Mouse (Mus musculus): ENCODE results near the gene Slc18b1.

Slc18b1 gene

GRCm38 (mm10) chr10:23806201-23806600, 9.4 kb downstream of the Slc18b1 start:
- DNase-seq (ENCODE audit: low spot score in 2 of 2) = no peak

GRCm38 (mm10) chr10:23811635-23812437, 15.1 kb downstream of the Slc18b1 start:
- peak in 1 of 2 experiments; percentile 30 for DNase-seq (ENCODE audit: low spot score in 2 of 2)

- DNase-seq (ENCODE audit: low spot score in 2 of 2) = no peak
Measured at GRCm38 (mm10) chr10:23812438-23812759, 15.6 kb downstream of the Slc18b1 start.

- no peak for DNase-seq (ENCODE audit: low spot score in 2 of 2)
Measured at GRCm38 (mm10) chr10:23812852-23813766, 16.3 kb downstream of the Slc18b1 start.

GRCm38 (mm10) chr10:23815168-23815567, 18.4 kb downstream of the Slc18b1 start:
- peak in 1 of 2 experiments; percentile 56 for DNase-seq (ENCODE audit: low spot score in 2 of 2)

- no peak for DNase-seq (ENCODE audit: low spot score in 2 of 2)
Measured at GRCm38 (mm10) chr10:23816241-23816640, 19.5 kb downstream of the Slc18b1 start.

GRCm38 (mm10) chr10:23826516-23826915, 29.7 kb downstream of the Slc18b1 start:
- DNase-seq (ENCODE audit: low spot score in 2 of 2) = no peak

- DNase-seq (ENCODE audit: low spot score in 2 of 2) = no peak
Measured at GRCm38 (mm10) chr10:23836003-23836964, 39.5 kb downstream of the Slc18b1 start.

DNA sequence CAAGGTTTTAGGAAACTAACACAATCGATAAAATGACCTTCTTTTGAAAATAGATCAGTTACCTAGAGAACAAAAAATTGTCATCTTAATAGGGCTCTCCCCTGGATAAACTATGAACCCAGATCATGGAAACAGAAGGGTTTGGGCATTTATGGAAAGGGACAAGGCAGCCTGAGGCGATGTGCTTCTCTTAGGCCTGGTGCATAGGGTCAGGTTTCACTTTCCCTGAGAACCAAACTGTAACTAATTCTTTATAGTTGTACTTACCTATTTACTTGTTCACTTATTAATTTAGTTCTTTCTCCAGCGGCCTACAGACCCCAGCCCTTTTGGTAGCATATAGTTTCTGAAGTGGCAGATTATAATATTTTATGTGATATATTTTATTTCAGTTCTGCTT, 40.3 kb downstream of the Slc18b1 start:
- no peak for DNase-seq (ENCODE audit: low spot score in 2 of 2)

GRCm38 (mm10) chr10:23838910-23839309, 42.1 kb downstream of the Slc18b1 start:
- no peak for DNase-seq (ENCODE audit: low spot score in 2 of 2)

DNA sequence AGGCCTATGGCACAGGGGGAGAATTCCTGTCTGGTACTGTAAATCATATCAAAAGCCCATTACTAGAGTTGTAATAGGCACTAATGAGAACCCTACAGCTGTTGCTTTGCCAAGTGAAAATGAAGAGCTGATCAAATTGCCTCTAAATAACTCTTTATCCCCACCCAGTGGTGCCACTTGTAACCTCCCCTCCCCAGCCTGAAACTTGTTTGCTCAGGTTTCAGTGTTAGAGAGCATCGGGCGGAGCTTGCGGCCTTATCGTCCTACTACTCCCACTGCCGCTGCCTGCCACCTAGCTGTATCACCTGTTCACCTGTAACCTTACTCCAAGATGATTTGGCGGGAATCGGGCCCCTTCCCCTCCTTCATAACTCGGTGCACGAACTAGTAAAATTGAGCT, 42.6 kb downstream of the Slc18b1 start:
- DNase-seq (ENCODE audit: low spot score in 2 of 2) = peak in 1 of 2 experiments; percentile 32

GRCm38 (mm10) chr10:23840496-23840895, 43.7 kb downstream of the Slc18b1 start:
- DNase-seq (ENCODE audit: low spot score in 2 of 2) = no peak

DNA sequence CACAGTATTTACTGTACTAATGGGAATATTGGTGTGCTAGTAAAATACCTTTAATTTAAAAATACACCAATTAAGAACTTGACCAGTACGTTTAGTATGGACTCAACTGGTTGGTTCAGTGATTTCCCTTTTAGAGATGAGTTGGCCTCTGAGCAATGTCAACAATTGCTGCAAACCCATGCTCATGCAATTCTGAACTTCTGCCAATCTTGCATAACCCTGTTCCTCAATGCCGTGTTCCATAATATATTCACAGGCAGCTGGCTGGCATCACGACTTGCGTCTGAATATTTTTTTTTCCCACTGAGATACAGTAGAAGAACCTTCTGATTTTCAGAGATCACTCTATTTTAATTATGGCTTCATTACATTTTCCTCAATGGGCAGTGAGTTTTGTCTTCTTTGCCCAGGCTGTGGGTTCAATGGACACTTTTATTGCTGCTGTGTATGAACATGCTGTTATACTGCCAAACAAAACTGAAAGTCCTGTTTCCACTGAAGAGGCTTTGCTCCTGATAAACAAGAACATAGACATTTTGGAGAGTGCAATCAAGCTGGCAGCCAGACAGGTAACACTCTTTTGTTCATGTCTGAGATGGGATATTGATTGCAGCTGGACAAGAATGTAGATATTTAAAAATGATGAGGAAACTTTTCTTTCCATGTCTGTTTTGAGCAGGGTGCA, 54.6 kb downstream of the Slc18b1 start, which contains the start of gene Vnn3:
Gene Vnn3, plus strand, starts transcription at position 235 of the 685 bp plus-strand sequence.
- no peak for DNase-seq (ENCODE audit: low spot score in 2 of 2)

GRCm38 (mm10) chr10:23852096-23852495, 55.3 kb downstream of the Slc18b1 start:
- DNase-seq (ENCODE audit: low spot score in 2 of 2) = no peak

GRCm38 (mm10) chr10:23864362-23865312, 67.9 kb downstream of the Slc18b1 start:
- DNase-seq (ENCODE audit: low spot score in 2 of 2) = no peak

Measured in urinary bladder, adult 18-20 months (tissue).